Mouse (Mus musculus) urinary bladder, adult 18-20 months (tissue): ENCODE results near the gene Osbp2.

Experiments used
- DNase-seq, 2 experiments: peaks; one replicate each; pipeline ENCODE4 v3.0.0; 2022; ENCODE audit warnings: low spot score in 2 of 2, mixed read lengths in 2 of 2

Osbp2 gene

GRCm38 (mm10) chr11:3824138-3824537 lies 39.6 kb downstream of the Osbp2 start:
- no peak for DNase-seq

- DNase-seq = no peak
Measured at GRCm38 (mm10) chr11:3823378-3823777, 40.3 kb downstream of the Osbp2 start.

- DNase-seq = no peak
Measured at GRCm38 (mm10) chr11:3817986-3818758, 45.5 kb downstream of the Osbp2 start.

GRCm38 (mm10) chr11:3815951-3816350 lies 47.8 kb downstream of the Osbp2 start:
- no peak for DNase-seq

- DNase-seq = no peak
Measured at GRCm38 (mm10) chr11:3813340-3813739, 50.4 kb downstream of the Osbp2 start.

- DNase-seq = no peak
Measured at GRCm38 (mm10) chr11:3808162-3808561, 55.5 kb downstream of the Osbp2 start.

- no peak for DNase-seq
Measured at GRCm38 (mm10) chr11:3805362-3805761, 58.3 kb downstream of the Osbp2 start.

GRCm38 (mm10) chr11:3804639-3805038 lies 59.1 kb downstream of the Osbp2 start:
- no peak for DNase-seq

- DNase-seq = no peak
Measured at GRCm38 (mm10) chr11:3802057-3802456, 61.6 kb downstream of the Osbp2 start.

- DNase-seq = no peak
Measured at GRCm38 (mm10) chr11:3797631-3798215, 66.0 kb downstream of the Osbp2 start.

GRCm38 (mm10) chr11:3790736-3791135 lies 73.0 kb downstream of the Osbp2 start:
- DNase-seq = no peak

GRCm38 (mm10) chr11:3789919-3790318 lies 73.8 kb downstream of the Osbp2 start:
- DNase-seq = no peak

GRCm38 (mm10) chr11:3786564-3786963 lies 77.1 kb downstream of the Osbp2 start:
- DNase-seq = peak; percentile 69 to 74

GRCm38 (mm10) chr11:3775263-3775644 lies 88.4 kb downstream of the Osbp2 start:
- no peak for DNase-seq

- no peak for DNase-seq
Measured at GRCm38 (mm10) chr11:3774463-3775262, 89.0 kb downstream of the Osbp2 start.

- DNase-seq = no peak
Measured at GRCm38 (mm10) chr11:3773782-3774462, 89.8 kb downstream of the Osbp2 start.

- DNase-seq = no peak
Measured at GRCm38 (mm10) chr11:3773136-3773535, 90.6 kb downstream of the Osbp2 start.

- no peak for DNase-seq
Measured at GRCm38 (mm10) chr11:3771348-3771747, 92.4 kb downstream of the Osbp2 start.

GRCm38 (mm10) chr11:3767830-3768229 lies 95.9 kb downstream of the Osbp2 start:
- no peak for DNase-seq

GRCm38 (mm10) chr11:3766964-3767363 lies 96.7 kb downstream of the Osbp2 start:
- DNase-seq = no peak

- DNase-seq = no peak
Measured at GRCm38 (mm10) chr11:3764352-3764751, 99.4 kb downstream of the Osbp2 start.
